Mouse (Mus musculus) Patski (cell line): Measurements from ENCODE around the gene Pik3cd. TPM values are rescaled to one million over a fixed set of nuclear protein-coding genes. Genes with fewer than 3 reads are reported as not detected.

Experiments used
- ATAC-seq: fragments of 100-300 bp; one replicate; pipeline ENCODE4 v1.8.0; 2021
- CTCF ChIA-PET: fragments of 350-600 bp; sonication (Branson Sonifier 250); formaldehyde crosslinking; loops from one replicate; lab custom pipeline; 2022; ENCODE audit warnings: inconsistent platforms; lab: Charles Lee
- POLR2A ChIA-PET: fragments of 350-600 bp; sonication (Branson Sonifier 250); formaldehyde crosslinking; loops from one replicate; lab custom pipeline; 2022; ENCODE audit warnings: antibody characterized with exemption, inconsistent platforms; lab: Charles Lee
- DNase-seq: peaks from one replicate; pipeline ENCODE4 v3.0.0-alpha.2; 2011; ENCODE audit warnings: low read depth, low spot score
- H3K27me3 ChIP-seq: fragments of 371-371 bp; one replicate; pipeline ENCODE4 v1.5.1; 2021
- CTCF ChIP-seq: fragments of 100-300 bp; IDR thresholded peaks from one replicate; pipeline ENCODE4 v1.5.1; 2021
- in situ Hi-C: fragments of 300-500 bp; cut with MboI; formaldehyde crosslinking; loops from 3 replicates; pipeline ENCODE4 v1.11.1; 2018; ENCODE audit warnings: low pct_unique_long_range_greater_than_20kb, mixed read lengths
- polyA plus RNA-seq: library from polyadenylated mRNA; unstranded; gene quantifications from one replicate; pipeline ENCODE4 v1.2.3, GENCODE M21; 2021

The Pik3cd gene
- polyA plus RNA-seq, 1 experiment from 2014 or later, result 0.51 TPM

DNA sequence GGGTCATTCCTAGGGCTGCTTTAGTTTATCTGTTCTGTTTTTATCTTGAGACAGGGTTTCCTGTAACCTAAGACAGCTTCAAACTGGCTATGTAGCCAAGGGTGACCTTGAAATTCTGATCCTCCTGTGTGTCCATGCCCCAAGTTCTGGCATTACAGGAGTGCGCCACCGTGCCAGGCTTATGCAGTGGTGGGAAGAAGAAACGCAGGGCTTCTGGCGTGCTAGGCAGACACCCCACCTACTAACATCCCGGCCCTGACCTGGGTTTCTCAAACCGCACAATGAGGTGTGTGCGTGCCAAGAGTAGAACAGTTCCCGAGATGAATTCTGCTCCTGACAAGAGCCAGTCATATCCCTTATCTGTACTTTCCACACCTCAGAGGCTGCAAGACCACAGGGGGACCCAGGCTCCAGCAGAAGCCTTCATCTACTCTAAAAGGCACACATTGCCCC is 11.5 kb downstream of the Pik3cd start:
- no peak for ATAC-seq
- POLR2A ChIA-PET, result interaction anchor here (1.2 kb wide), 1 partner anchor 156 kb away, joined by 3 read pairs; no protein-coding TSS in a partner anchor

DNA sequence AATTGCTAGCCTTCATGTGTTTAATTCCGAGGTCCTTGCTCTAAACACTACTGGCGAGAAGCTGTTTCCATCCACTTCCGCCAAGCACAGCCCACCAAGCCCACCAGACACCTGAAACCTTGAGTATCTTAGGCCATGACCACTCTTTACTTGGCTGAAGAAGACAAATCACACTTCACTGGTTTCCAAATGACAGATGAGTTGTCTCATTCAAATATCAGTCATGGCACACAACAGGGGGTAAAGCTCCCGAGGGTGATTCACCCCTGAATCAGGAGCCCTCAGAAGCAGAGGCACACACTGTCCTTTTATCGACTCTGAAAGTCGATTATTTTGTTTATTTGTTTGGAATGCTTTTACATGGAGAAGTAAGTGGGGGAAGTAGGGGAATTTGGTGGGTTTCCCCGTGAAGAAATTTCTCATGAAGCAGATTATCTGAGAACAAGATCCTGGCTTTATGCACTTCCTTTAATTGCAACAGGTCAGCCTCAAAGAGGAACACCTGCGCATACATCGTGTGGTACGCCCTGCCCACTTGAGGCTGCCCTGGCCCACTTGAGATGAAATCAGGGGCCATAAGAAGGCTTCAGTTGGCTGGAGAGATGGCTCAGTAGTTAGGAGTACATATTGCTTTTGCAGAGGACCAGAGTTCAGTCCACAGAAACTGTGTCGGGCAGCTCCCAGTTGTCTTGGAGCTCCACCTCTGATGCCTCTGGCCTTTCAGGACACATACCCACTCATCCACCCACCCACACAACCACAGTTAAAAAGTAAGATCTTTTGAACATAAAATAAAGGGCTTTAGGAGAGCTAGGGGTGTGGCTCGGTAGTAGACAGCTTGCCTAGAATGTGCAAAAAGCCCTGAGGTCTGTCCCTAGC is 12.3 kb downstream of the Pik3cd start:
- H3K27me3 ChIP-seq, result no peaks in the 10 kb centered on the region
- DNase-seq (no peak), ATAC-seq (no peak)
- POLR2A ChIA-PET, result interaction anchor here (1.2 kb wide), 1 partner anchor 155 kb away, joined by 3 read pairs; no protein-coding TSS in a partner anchor
- no peak for TF ChIP-seq CTCF
- CTCF ChIA-PET, result interaction anchor here (1.0 kb wide), 1 partner anchor 11 kb away, joined by 4 read pairs; no protein-coding TSS in a partner anchor
- in situ Hi-C loops, result no loop called here

More for the DNA sequence above, 11.5 kb downstream of the Pik3cd start:
- CTCF ChIA-PET, result interaction anchor here (1.0 to 1.5 kb wide), 3 partner anchors 10 to 20 kb away, joined by 3 to 5 read pairs (median 4); partner anchors contain the start of gene Pik3cd
- no peak for TF ChIP-seq CTCF
- DNase-seq, result no peak
- in situ Hi-C loops, result no loop called here
- H3K27me3 ChIP-seq, result no peaks in the 10 kb centered on the region

DNA sequence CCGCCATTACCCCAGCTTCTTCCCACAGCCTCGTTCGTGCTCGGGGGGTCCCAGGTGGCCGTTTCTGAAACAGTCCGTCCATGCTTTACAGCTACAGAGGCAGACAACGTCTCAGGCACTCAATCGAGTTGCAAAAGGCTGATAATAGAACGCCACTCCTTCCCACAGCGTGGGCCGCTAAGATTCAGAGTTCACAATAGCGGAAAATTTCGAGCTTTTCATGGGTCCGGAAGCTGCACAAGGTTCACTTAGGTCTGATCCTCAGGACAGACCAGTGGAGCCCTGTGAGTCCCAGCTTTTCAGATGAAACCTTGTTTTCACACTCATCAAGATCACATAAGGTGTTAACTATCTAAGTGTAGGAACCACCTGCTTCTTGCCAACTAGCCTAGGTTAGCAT is 13.5 kb downstream of the Pik3cd start:
- no peak for TF ChIP-seq CTCF
- ChIA-PET CTCF (interaction anchor here (1.5 kb wide), 1 partner anchor 10 kb away, joined by 3 read pairs; no protein-coding TSS in a partner anchor), POLR2A (no interaction called here)
- no peaks in the 10 kb centered on the region for H3K27me3 ChIP-seq
- ATAC-seq (no peak), DNase-seq (no peak)
- in situ Hi-C loops, result no loop called here

DNA sequence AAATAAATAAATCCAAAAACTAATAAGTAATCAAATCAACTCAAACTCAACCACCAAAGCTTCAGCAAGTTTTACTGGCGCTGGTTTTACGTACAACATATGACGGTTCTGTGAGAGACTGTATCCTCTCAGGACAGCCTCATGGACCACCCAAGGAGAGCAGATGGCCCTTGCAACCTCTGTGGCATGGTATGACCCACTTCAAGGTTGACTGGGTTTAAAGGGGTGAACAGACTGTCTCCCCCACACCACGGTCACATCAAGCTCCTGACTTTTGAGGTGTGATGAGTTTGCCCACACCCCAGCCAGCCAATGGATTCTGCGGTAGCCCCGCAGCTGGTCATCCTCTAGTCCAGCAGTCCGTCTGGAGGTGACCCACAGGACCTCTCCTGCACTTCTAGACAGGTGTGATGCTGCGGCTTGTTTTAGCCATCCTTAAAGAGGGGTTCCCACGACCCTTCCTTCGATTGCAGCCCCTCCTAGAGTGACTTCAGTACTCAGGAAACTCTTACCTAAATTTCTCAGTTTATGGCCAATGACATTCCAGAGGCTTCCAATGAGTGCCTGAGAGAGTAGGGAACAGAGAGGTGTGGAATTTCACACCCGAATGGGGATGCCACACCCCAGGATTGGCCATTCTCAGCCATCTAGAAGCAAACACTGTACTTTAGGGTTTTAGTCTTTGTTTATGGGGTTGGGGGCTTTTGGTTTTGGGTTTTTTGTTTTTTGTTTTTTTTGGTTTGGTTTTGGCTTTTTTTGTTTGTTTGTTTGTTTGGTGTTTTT is 17.3 kb downstream of the Pik3cd start:
- ChIA-PET POLR2A (no interaction called here), CTCF (no interaction called here)
- TF ChIP-seq CTCF, result no peak
- DNase-seq, result no peak
- no peaks in the 10 kb centered on the region for H3K27me3 ChIP-seq
- in situ Hi-C loops, result no loop called here
- ATAC-seq, result no peak

DNA sequence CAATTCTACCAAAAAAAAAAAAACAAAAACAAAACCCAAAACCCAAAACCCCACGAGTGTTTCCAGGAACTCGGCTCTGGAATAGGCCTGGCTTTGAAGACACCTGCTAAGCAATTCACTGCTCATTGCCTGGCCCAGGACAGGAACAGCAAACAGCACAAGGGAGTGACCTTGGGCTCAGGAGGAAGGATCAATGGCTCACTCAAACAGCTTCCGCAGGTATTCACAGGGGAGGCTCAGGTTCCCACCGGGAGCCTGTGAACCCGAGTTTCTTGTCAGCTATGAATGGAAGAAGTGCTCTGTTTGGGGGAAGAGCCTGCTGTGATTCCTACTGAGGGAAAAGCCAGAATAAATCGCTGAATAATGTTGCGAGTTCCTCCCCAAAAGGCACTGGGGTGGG is 18.5 kb downstream of the Pik3cd start:
- ATAC-seq, result no peak
- in situ Hi-C loops, result no loop called here
- no peaks in the 10 kb centered on the region for H3K27me3 ChIP-seq
- CTCF ChIA-PET, result interaction anchor here (1.8 kb wide), 1 partner anchor 11 kb away, joined by 6 read pairs; no protein-coding TSS in a partner anchor
- DNase-seq, result no peak
- POLR2A ChIA-PET, result no interaction called here
- no peak for TF ChIP-seq CTCF

DNA sequence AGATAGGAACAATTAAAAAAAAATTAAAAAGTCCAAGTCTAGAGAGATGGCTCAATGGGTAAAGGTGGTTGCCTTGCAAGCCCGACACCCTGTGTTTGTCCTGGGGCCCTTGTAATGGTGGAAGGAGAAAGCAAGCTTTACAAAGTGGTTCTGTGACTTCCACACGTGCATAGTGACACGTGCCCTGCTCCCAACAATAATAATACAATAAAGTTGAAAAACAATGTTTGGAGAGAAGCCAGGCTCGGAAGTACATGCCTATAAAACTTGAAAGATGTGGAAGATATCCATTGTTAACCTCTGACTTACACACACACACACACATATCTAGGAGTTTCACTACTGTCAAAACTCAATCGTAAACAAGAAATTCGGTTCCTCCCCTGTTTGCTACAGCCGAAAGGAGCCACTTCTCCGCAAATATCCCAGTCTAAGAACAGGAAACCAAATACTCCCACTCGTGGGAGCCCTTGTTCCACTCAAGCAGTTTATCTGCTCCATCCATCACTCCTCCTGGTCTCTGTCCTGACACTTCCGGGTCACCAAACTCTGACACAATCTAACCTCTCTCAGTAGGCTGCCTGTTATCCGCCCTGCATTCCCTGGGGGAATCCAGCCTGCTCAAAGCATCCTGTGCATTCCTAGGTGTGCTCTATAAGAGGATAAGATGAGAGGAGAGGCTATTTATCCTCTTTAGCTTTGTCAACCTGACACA is 23.2 kb downstream of the Pik3cd start:
- in situ Hi-C loops, result no loop called here
- DNase-seq (no peak), ATAC-seq (no peak)
- no peak for TF ChIP-seq CTCF
- ChIA-PET CTCF (interaction anchor here (1.4 kb wide), 1 partner anchor 11 kb away, joined by 4 read pairs; no protein-coding TSS in a partner anchor), POLR2A (no interaction called here)
- no peaks in the 10 kb centered on the region for H3K27me3 ChIP-seq

DNA sequence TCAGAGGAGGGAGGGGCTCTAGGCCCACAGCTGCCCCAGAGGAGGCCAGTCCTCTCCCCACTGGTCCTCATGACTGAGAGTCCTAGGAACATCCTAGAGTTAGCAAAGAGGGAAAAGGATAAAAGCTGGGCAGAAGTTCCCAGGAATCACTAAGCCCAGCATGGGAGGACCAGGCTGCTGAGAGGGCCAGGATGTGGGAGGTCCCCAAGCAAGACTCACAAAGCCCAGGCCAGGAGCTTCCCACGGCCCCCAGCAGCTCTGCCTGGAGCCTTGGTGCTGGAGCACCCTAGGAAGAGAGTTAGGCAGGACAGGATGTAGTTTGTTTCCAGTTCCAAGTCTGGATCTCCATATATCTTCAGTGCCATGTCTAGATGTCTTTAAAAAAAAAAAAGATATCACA is 24.4 kb downstream of the Pik3cd start:
- ChIA-PET POLR2A (no interaction called here), CTCF (interaction anchor here (1.4 kb wide), 1 partner anchor 10 kb away, joined by 4 read pairs; no protein-coding TSS in a partner anchor)
- no peak for TF ChIP-seq CTCF
- no peaks in the 10 kb centered on the region for H3K27me3 ChIP-seq
- in situ Hi-C loops, result no loop called here
- DNase-seq, result no peak
- ATAC-seq, result no peak

DNA sequence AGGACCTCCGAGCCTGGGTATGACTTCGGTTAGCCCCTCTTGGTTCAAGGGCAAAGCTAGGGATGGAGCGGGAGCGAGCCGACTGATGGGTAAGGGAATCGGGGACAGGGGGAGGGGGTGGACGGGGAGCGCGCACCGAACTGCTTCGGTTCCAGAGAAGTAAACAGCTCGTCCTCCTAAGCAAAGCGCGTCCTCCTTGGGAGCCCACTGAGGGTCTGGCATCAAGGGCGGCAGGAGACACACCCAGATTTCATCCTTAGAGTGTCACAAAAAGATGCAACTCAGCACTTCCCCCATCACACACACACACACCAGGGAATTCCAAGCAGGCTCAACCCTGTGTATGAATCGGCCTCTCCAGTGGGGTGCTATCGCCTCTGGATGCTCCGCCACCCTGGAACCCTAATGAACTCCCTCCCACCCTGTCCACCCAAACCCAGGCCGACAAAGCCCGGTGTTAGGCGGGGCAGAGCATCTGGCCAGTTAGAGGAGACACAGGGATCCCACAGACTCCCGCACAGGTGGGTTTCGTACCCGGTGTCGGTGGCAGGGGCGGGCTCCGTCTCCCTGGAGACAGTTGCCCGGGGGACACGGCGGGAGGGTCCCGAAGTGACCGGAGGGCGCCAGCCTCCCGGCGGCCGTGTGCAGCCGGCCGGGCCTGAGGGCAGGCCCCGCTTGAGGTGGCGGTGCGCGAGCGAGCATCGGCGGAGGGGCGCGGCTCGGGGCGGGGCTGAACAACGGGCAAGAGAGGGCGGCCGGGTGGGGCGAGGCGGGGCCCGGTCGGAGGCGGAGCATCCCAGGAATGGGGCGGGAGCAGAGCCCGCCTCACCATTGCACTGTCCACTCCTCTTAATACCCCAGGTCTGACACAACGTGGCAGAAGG is 26.8 kb downstream of the Pik3cd start:
- TF ChIP-seq CTCF, result no peak
- ATAC-seq, result peak; percentile 62
- ChIA-PET CTCF (no interaction called here), POLR2A (no interaction called here)
- in situ Hi-C loops, result no loop called here
- no peak for DNase-seq
- no peaks in the 10 kb centered on the region for H3K27me3 ChIP-seq

DNA sequence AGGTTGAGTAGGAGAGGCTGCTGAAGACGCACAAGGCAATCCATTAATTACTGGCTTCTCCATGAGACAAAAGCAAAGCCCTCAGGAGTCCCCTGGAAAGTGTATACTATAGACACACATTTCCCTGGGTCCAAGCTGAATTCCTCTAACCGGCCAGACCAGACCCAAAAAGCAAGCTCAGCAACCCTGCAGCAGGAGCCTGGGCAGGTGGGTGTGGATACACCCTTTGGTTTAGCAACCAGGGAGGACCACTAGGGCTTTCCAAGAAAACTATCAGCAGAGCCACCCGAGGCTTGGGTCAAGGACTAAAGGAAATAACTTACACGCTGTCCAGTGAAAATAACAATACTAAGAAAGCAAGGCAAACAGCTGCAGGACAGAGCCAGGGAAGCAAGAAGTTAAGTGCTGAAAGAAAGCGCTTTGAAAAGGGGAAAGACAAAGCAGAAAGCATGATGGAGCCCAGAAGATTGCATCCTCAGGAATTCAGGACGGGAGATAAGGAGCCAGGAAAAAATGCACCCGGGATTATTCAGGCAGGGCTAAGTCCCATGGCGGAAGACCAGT is 27.5 kb downstream of the Pik3cd start:
- no peak for ATAC-seq
- ChIA-PET CTCF (no interaction called here), POLR2A (interaction anchor here (0.8 kb wide), 1 partner anchor 26 kb away, joined by 3 read pairs; no protein-coding TSS in a partner anchor)
- no peak for DNase-seq
- no peaks in the 10 kb centered on the region for H3K27me3 ChIP-seq
- no peak for TF ChIP-seq CTCF
- in situ Hi-C loops, result no loop called here
